Mouse (Mus musculus): ENCODE data around the gene Cwc15. TPM values are rescaled to one million over a fixed set of nuclear protein-coding genes. Genes with fewer than 3 reads are reported as not detected.
A peak's percentile ranks its signal among the peaks of the same experiment; 100 is the strongest.

The Cwc15 gene
- total RNA-seq, 2 experiments from 2014 or later, result 87.3 to 95.2 TPM

GRCm38 (mm10) chr9:14544034-14544757, 43.8 kb downstream of the Cwc15 start:
- DNase-seq, result no peak
- intact Hi-C loops (cut with DNase I), result no loop called here

- intact Hi-C loops (cut with DNase I), result no loop called here
- peak; percentile 30 to 32 for DNase-seq
Measured at GRCm38 (mm10) chr9:14547584-14548365, 47.4 kb downstream of the Cwc15 start.

GRCm38 (mm10) chr9:14548366-14548761, 47.9 kb downstream of the Cwc15 start:
- intact Hi-C loops (cut with DNase I), result no loop called here
- DNase-seq, result no peak

DNA sequence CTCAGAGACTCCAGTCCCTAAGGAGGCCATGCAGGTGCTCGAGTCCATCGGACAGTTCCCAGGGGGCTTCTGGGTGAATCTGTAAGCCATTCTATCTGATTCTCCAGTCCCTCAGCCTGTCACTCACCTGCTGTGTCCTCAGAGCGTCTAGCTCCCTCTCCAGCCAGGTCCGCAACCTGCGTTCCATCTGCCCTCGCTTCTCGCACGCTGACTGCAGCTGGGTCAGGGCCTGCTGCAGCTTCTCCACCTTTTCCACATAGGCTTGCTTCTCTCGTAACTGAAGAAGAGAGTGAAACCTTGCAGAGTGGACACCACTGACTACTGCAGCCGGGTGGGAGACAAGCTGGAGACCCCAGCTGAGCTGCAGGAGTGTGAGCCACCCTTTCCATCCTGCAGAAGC, 57.9 kb downstream of the Cwc15 start:
- DNase-seq, result no peak
- intact Hi-C loops (cut with DNase I), result no loop called here

DNA sequence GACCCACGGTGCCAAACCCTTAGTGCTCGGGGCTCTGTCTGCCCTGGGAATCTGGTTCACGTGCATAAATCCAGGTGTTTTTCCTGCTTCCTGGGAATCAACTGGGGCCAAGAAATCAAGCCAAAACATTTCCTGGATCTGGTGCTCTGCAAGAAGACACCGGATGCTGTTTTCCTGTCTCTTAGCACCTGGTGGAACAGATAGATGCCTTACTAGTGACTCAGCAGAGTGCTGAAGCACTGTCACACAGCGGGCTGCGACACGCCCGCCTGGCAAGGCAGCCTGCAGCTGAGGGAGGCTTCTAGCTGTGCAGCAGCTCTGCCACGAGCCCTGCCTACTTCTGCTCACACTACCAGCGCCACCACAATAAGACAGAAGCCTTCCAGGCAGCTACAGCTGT, 59.0 kb downstream of the Cwc15 start:
- intact Hi-C loops (cut with DNase I), result no loop called here
- DNase-seq, result no peak

- no peak for DNase-seq
- intact Hi-C loops (cut with DNase I), result no loop called here
Measured at GRCm38 (mm10) chr9:14559996-14560395, 59.6 kb downstream of the Cwc15 start.

Other genes with a start within 250 kb of the Cwc15 start
- gene Sesn3, start 225.6 kb upstream of the Cwc15 start, total RNA-seq (2021), result 10 to 100 TPM; 20.6 to 24.4 TPM
- gene Endod1, start 119.1 kb upstream of the Cwc15 start, total RNA-seq (2021), result 1 to 10 TPM; 3.0 to 4.8 TPM
- not detected for gene Kdm4d, start 135 bp upstream of the Cwc15 start, total RNA-seq (2021)
- 100 to 1,000 TPM; 276 to 313 TPM for gene Amotl1, start 144.4 kb downstream of the Cwc15 start, total RNA-seq (2021)
- not detected for gene Piwil4, start 240.1 kb downstream of the Cwc15 start, total RNA-seq (2021)